Mouse (Mus musculus) stomach, embryonic 14.5 days (tissue): ENCODE measurements around the gene Slc17a1. TPM values are rescaled to one million over a fixed set of nuclear protein-coding genes. Genes with fewer than 3 reads are reported as not detected.

Source experiments
- ATAC-seq: fragments of 200-750 bp; cut with Nextera tagmentation; 2 replicates; pipeline ENCODE4 v1.8.0; 2017; ENCODE audit warnings: low read depth, moderate TSS enrichment; ENCODE audit not compliant: insufficient number of reproducible peaks, insufficient read depth, low FRiP score
- H3K27ac ChIP-seq: fragments of 300-500 bp; sonication (generic); 2 replicates; pipeline ENCODE4 v1.5.1; 2014; ENCODE audit warnings: mild to moderate bottlenecking, low read length, moderate library complexity, mixed read lengths
- H3K27me3 ChIP-seq: fragments of 300-500 bp; sonication (generic); 2 replicates; pipeline ENCODE4 v1.6.1; 2014; ENCODE audit warnings: low read length, control low read depth, mixed read lengths; ENCODE audit not compliant: control insufficient read depth, insufficient read depth
- H3K36me3 ChIP-seq: fragments of 300-500 bp; sonication (generic); 2 replicates; pipeline ENCODE4 v1.6.1; 2014; ENCODE audit warnings: mild to moderate bottlenecking, control low read depth, low read length, moderate library complexity, mixed read lengths; ENCODE audit not compliant: control insufficient read depth, insufficient read depth
- H3K4me1 ChIP-seq: fragments of 300-500 bp; sonication (generic); 2 replicates; pipeline ENCODE4 v1.6.1; 2014; ENCODE audit warnings: low read length, control low read depth, mixed read lengths; ENCODE audit not compliant: control insufficient read depth, insufficient read depth
- H3K4me2 ChIP-seq: fragments of 300-500 bp; sonication (generic); replicated peaks from 2 replicates; pipeline ENCODE4 v1.6.1; 2014; ENCODE audit warnings: low read depth, low read length, control low read depth
- H3K4me3 ChIP-seq: fragments of 300-500 bp; sonication (generic); 2 replicates; pipeline ENCODE4 v1.5.1; 2014; ENCODE audit warnings: low read depth, low read length, control low read depth
- H3K9ac ChIP-seq: fragments of 300-500 bp; sonication (generic); replicated peaks from 2 replicates; pipeline ENCODE4 v1.6.1; 2014; ENCODE audit warnings: low read depth, mild to moderate bottlenecking, control low read depth, low read length, moderate library complexity, mixed read lengths
- H3K9me3 ChIP-seq: fragments of 300-500 bp; sonication (generic); 2 replicates; pipeline ENCODE4 v1.6.1; 2016; ENCODE audit warnings: low read depth, low read length, control low read depth; ENCODE audit not compliant: control insufficient read depth
- WGBS: fragments of 180-500 bp; shearing (Covaris S2); extraction: QIAGEN DNeasy Blood & Tissue Kit; methylation state at CpG from one replicate; pipeline ENCODE4 v1.1.7; 2014; 5-methylcytosine and 5-hydroxymethylcytosine counted together
- polyA plus RNA-seq: library from polyadenylated mRNA; unstranded; fragments of >200 nt; fragmentation: Nextera tagmentation; extraction: Ambion mirVana; gene quantifications from 2 replicates; pipeline ENCODE4 v1.2.1, GENCODE M21; 2014

Gene Slc17a1
- polyA plus RNA-seq, 1 experiment from 2014 or later = not detected

DNA sequence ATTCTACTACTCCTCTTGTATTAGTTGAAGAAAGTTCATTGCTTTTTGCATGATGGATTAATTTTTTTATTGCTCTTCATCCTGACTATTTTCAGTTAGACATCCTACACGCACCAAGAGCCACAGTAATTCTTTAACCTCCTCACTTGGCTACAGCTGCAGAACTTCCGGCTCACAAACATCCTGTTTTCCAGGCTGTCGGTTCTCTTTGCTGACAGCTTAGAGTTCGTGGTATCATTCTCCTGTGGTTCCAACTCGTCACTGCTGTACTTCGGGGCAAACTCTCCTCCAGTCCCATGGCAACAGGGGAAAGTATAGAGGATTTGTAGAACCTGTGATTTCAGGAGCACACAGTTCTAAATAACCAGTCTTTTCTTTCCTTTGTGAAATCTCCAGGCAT is 30.7 kb downstream of the Slc17a1 start:
- no peaks in the 10 kb centered on the region for H3K9me3 ChIP-seq
- no peak overlapping the region for H3K9ac ChIP-seq
- no peaks in the 10 kb centered on the region for H3K4me1 ChIP-seq
- whole genome bisulfite sequencing = 55% methylated on average over 6 of the region's 6 CpGs
- no peak overlapping the region for H3K27ac ChIP-seq
- H3K27me3 ChIP-seq = no peaks in the 10 kb centered on the region
- H3K36me3 ChIP-seq = no peaks in the 10 kb centered on the region
- ATAC-seq = no peak
- H3K4me2 ChIP-seq = no peak overlapping the region
- H3K4me3 ChIP-seq = no peak overlapping the region

DNA sequence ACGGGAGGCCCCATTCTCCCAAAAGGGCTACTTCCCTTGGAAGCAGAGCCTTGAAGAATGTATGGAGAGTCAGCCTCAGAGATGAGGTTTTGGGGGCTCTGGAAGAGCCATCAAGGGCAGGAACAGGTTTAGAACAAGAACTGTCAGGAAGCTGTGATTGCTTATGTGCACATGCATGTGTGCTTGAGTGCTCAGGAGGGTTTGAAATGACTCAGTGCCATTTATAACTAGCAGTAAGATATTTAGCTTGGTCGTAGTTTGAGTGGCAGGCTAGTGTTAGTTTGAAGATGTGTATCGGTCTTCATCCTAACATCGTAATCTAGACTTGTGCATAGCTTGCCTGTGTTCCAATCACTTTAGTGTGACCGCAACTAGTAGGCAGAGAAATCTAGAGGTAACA is 39.4 kb downstream of the Slc17a1 start:
- Histone ChIP-seq H3K4me3 (no peak overlapping the region), H3K27ac (no peak overlapping the region), H3K4me1 (no peaks in the 10 kb centered on the region), H3K36me3 (no peaks in the 10 kb centered on the region), H3K27me3 (no peaks in the 10 kb centered on the region), H3K9ac (no peak overlapping the region), H3K9me3 (no peaks in the 10 kb centered on the region), H3K4me2 (no peak overlapping the region)
- no peak for ATAC-seq
- WGBS = 92% methylated on average over 5 of the region's 5 CpGs

GRCm38 (mm10) chr13:23910121-23910520 is 42.6 kb downstream of the Slc17a1 start:
- no peak for ATAC-seq
- WGBS = 78% methylated on average over 5 of the region's 5 CpGs

DNA sequence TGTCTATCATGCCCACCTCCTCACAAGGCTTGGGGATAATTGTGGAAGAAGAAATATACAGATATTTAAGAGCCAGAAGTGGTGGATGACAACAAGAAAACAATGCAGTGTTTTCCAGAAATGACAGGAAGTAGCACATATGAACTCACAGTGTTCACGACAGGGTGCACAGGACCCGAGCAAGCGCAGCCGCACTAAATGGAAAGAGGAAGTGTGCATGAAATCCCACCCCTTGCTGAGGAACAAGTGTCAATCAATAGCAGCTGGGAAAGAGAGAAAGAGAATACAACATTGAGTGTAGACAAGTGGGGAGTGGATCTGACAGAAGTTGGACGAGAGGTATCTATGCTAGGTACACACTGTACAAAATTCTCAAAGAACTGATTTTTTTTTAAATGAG is 43.8 kb downstream of the Slc17a1 start:
- no peak overlapping the region for H3K27ac ChIP-seq
- no peaks in the 10 kb centered on the region for H3K36me3 ChIP-seq
- no peak for ATAC-seq
- H3K27me3 ChIP-seq = no peaks in the 10 kb centered on the region
- no peak overlapping the region for H3K4me2 ChIP-seq
- no peaks in the 10 kb centered on the region for H3K9me3 ChIP-seq
- H3K9ac ChIP-seq = no peak overlapping the region
- 0 out of 2 replicates have a peak, but pooled peaks cover 5% of the 10 kb centered on the region for H3K4me1 ChIP-seq
- H3K4me3 ChIP-seq = no peak overlapping the region
- WGBS = 89% methylated on average over 5 of the region's 5 CpGs

More at GRCm38 (mm10) chr13:23910121-23910520, 42.6 kb downstream of the Slc17a1 start:
- H3K4me3 ChIP-seq = no peak overlapping the region
- H3K4me2 ChIP-seq = no peak overlapping the region
- H3K36me3 ChIP-seq = no peaks in the 10 kb centered on the region
- H3K4me1 ChIP-seq = 0 out of 2 replicates have a peak, but pooled peaks cover under 1% of the 10 kb centered on the region
- H3K9me3 ChIP-seq = no peaks in the 10 kb centered on the region
- no peak overlapping the region for H3K27ac ChIP-seq
- H3K27me3 ChIP-seq = no peaks in the 10 kb centered on the region
- no peak overlapping the region for H3K9ac ChIP-seq

GRCm38 (mm10) chr13:23913791-23914306 is 46.3 kb downstream of the Slc17a1 start:
- 0 out of 2 replicates have a peak, but pooled peaks cover 5% of the 10 kb centered on the region for H3K4me1 ChIP-seq
- no peak overlapping the region for H3K4me2 ChIP-seq
- no peaks in the 10 kb centered on the region for H3K9me3 ChIP-seq
- WGBS = 52% methylated on average over 6 of the region's 6 CpGs
- H3K27me3 ChIP-seq = no peaks in the 10 kb centered on the region
- no peak for ATAC-seq
- no peak overlapping the region for H3K27ac ChIP-seq
- no peak overlapping the region for H3K9ac ChIP-seq
- H3K4me3 ChIP-seq = no peak overlapping the region
- H3K36me3 ChIP-seq = no peaks in the 10 kb centered on the region

GRCm38 (mm10) chr13:23914376-23915167 is 47.0 kb downstream of the Slc17a1 start, which contains the start of gene Slc17a4:
Gene Slc17a4, minus strand, starts transcription at chr13:23915009.
- Histone ChIP-seq H3K27ac (no peak within 1 kb of the TSS), H3K4me1 (0 out of 2 replicates have a peak, but pooled peaks cover 5% of the 10 kb centered on the region), H3K9me3 (no peaks in the 10 kb centered on the region), H3K9ac (no peak within 1 kb of the TSS), H3K27me3 (no peaks in the 10 kb centered on the region), H3K4me3 (no peak within 1 kb of the TSS), H3K4me2 (no peak within 1 kb of the TSS), H3K36me3 (no peaks in the 10 kb centered on the region)
- no peak for ATAC-seq
- WGBS = 50% methylated on average over 9 of the region's 9 CpGs

- ATAC-seq = no peak
- H3K9ac ChIP-seq = no peak overlapping the region
- H3K27ac ChIP-seq = no peak overlapping the region
- no peaks in the 10 kb centered on the region for H3K9me3 ChIP-seq
- H3K4me1 ChIP-seq = 0 out of 2 replicates have a peak, but pooled peaks cover 5% of the 10 kb centered on the region
- 61% methylated on average over 1 of the region's 1 CpGs for WGBS
- H3K27me3 ChIP-seq = no peaks in the 10 kb centered on the region
- no peaks in the 10 kb centered on the region for H3K36me3 ChIP-seq
- H3K4me2 ChIP-seq = no peak overlapping the region
- no peak overlapping the region for H3K4me3 ChIP-seq
These were observed 48.6 kb downstream of the Slc17a1 start for GRCm38 (mm10) chr13:23916132-23916531.

DNA sequence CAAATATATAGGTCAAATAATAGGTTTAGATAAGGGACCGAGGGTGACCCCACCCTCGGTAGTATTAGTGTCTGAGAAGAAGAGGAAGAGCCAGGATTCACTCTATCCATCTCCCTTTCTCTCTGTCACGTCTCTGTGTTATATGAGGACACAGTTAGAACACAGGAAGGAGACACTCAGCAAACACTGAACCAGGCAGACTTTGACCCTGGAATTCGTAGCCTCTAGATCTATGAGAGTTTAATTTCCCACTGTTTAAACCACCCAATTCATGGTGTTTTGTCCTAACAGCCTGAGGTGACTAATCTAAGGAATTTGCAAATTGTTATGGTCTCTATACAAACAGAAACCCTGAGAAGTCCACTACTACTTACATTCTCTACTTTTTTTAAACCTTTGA is 50.1 kb downstream of the Slc17a1 start:
- no peak for ATAC-seq
- H3K4me1 ChIP-seq = 0 out of 2 replicates have a peak, but pooled peaks cover 5% of the 10 kb centered on the region
- no peak overlapping the region for H3K27ac ChIP-seq
- WGBS = 24% methylated on average over 4 of the region's 4 CpGs
- H3K4me3 ChIP-seq = no peak overlapping the region
- no peaks in the 10 kb centered on the region for H3K36me3 ChIP-seq
- H3K27me3 ChIP-seq = no peaks in the 10 kb centered on the region
- no peaks in the 10 kb centered on the region for H3K9me3 ChIP-seq
- H3K4me2 ChIP-seq = no peak overlapping the region
- no peak overlapping the region for H3K9ac ChIP-seq
